In the genomic region with DNA sequence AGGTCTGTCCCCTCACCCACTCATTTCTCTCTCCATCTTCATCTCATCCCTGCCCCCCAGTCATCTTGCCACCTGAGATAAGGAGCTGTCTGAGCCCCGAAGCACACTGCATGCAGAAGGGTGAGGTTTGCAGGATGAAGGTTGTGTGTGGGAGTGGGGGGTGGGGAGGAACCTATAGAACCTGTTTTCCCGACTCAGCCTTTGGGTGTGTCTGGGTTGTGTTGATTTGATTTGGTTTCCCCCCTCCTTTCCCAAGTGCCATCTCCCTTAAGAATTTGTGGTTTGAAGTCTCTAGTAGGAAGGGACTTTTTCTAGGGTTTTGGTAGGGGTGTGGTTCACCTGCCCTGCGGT, we compare ENCODE assay signal across 16 mouse cellular contexts.
DNase-seq lines count a peak whose midpoint lies in the region; ATAC-seq and TF ChIP-seq lines count a peak whose summit lies in the region.
"Had no signal": no experiment of that assay in that cellular context is flagged by ENCODE, and none has a peak within 500 bp of the region (broad histone marks: within the 10 kb centered on the region; RNA-seq: fewer than 3 reads in every experiment).

No protein-coding gene starts in this region.

- DNase-seq in heart, postnatal 0 days (ENCODE audit: low spot score), result no peak
- no peak for DNase-seq in heart, postnatal 14 days
- no peak for DNase-seq in embryonic facial prominence, embryonic 10.5 days (ENCODE audit: low spot score)
- no peak for DNase-seq in limb, embryonic 10.5 days (ENCODE audit: low spot score)
- no peak for DNase-seq in adrenal gland, adult 18-20 months (ENCODE audit: low spot score in 2 of 2)
- no peak for DNase-seq in testis, postnatal 10 days (ENCODE audit: low spot score)
- DNase-seq in thymus, postnatal 4 days, result no peak
- DNase-seq: adrenal gland, postnatal 25 days; liver, postnatal 0 days; thymus, postnatal 14 days had no signal

- H3K4me2 ChIP-seq in heart, postnatal 0 days (ENCODE audit: low read depth, low read length), result no peak overlapping the region
- H3K4me2 ChIP-seq: hindbrain, embryonic 12.5 days; limb, embryonic 13.5 days; neural tube, embryonic 13.5 days had no signal

- no peak for TF ChIP-seq EP300 in heart, postnatal 0 days (IDR thresholded peaks at IDR 0.05; ENCODE audit: low read depth)

- H3K9ac ChIP-seq in heart, postnatal 0 days (replicated peaks; ENCODE audit: low read depth, low read length), result no peak overlapping the region
- H3K9ac ChIP-seq: hindbrain, embryonic 12.5 days; limb, embryonic 13.5 days; liver, postnatal 0 days; neural tube, embryonic 13.5 days had no signal

- H3K27ac ChIP-seq in heart, postnatal 0 days (ENCODE audit: low read depth), result peak overlapping the region; percentile 77
- 0 out of 2 replicates have a peak overlapping the region, but pooled peaks have one; percentile 14 for H3K27ac ChIP-seq in embryonic facial prominence, embryonic 10.5 days (replicated peaks)
- peak overlapping the region; percentile 34 for H3K27ac ChIP-seq in limb, embryonic 10.5 days
- H3K27ac ChIP-seq: forebrain, embryonic 10.5 days; hindbrain, embryonic 12.5 days; left cerebral cortex, adult 2 months; limb, embryonic 13.5 days; neural tube, embryonic 13.5 days had no signal

- H3K36me3 ChIP-seq in heart, postnatal 0 days (replicated peaks; ENCODE audit: control insufficient read depth, insufficient read depth, low read length), result 0 out of 2 replicates have a peak, but pooled peaks cover 9% of the 10 kb centered on the region
- peaks cover 53% of the 10 kb centered on the region for H3K36me3 ChIP-seq in E14TG2a.4 (ENCODE audit: insufficient read depth, low read length)
- H3K36me3 ChIP-seq in embryonic facial prominence, embryonic 10.5 days (replicated peaks), result peaks cover 24% of the 10 kb centered on the region
- H3K36me3 ChIP-seq in limb, embryonic 10.5 days, result peaks cover 36% of the 10 kb centered on the region
- H3K36me3 ChIP-seq: hindbrain, embryonic 12.5 days; neural tube, embryonic 13.5 days had no signal

- peaks cover 42% of the 10 kb centered on the region for H3K4me1 ChIP-seq in heart, postnatal 0 days (ENCODE audit: control insufficient read depth, insufficient read depth)
- H3K4me1 ChIP-seq in E14TG2a.4 (replicated peaks; ENCODE audit: low read depth, low read length), result peaks cover 70% of the 10 kb centered on the region
- H3K4me1 ChIP-seq in embryonic facial prominence, embryonic 10.5 days, result peaks cover 55% of the 10 kb centered on the region
- H3K4me1 ChIP-seq in limb, embryonic 10.5 days, result peaks cover 85% of the 10 kb centered on the region

- H3K4me3 ChIP-seq in heart, postnatal 0 days (ENCODE audit: low read depth, low read length), result no peak overlapping the region
- H3K4me3 ChIP-seq in E14TG2a.4 (replicated peaks; ENCODE audit: low read length), result peak overlapping the region; percentile 14; the same call in 1 of the 2 replicates
- H3K4me3 ChIP-seq in embryonic facial prominence, embryonic 10.5 days, result no peak overlapping the region
- no peak overlapping the region for H3K4me3 ChIP-seq in limb, embryonic 10.5 days
- H3K4me3 ChIP-seq: forebrain, embryonic 10.5 days; hindbrain, embryonic 12.5 days; left cerebral cortex, adult 2 months; limb, embryonic 13.5 days; neural tube, embryonic 13.5 days had no signal

- WGBS in heart, postnatal 0 days, result 49% methylated on average over 3 of the region's 3 CpGs
- 91% methylated on average over 3 of the region's 3 CpGs for WGBS in embryonic facial prominence, embryonic 10.5 days
- 88% methylated on average over 3 of the region's 3 CpGs for WGBS in limb, embryonic 10.5 days

- H3K9me3 ChIP-seq in heart, postnatal 0 days (replicated peaks; ENCODE audit: control insufficient read depth, low read length), result no peaks in the 10 kb centered on the region
- H3K9me3 ChIP-seq in E14TG2a.4 (ENCODE audit: low read length), result peaks cover 18% of the 10 kb centered on the region
- no peaks in the 10 kb centered on the region for H3K9me3 ChIP-seq in embryonic facial prominence, embryonic 10.5 days
- H3K9me3 ChIP-seq in limb, embryonic 10.5 days (replicated peaks), result no peaks in the 10 kb centered on the region
- H3K9me3 ChIP-seq: forebrain, embryonic 10.5 days; hindbrain, embryonic 12.5 days; limb, embryonic 13.5 days; neural tube, embryonic 13.5 days had no signal

- intact Hi-C loops in heart, postnatal 14 days (cut with DNase I), result no loop called here

- TF ChIP-seq CTCF in heart, postnatal 0 days (IDR thresholded peaks at IDR 0.05; ENCODE audit: low read depth), result no peak
- no peak for TF ChIP-seq CTCF in E14TG2a.4 (conservative IDR thresholded peaks at IDR 0.05; ENCODE audit: low read length)

- no peaks in the 10 kb centered on the region for H3K27me3 ChIP-seq in heart, postnatal 0 days (ENCODE audit: control insufficient read depth, insufficient read depth, low read length)
- H3K27me3 ChIP-seq in E14TG2a.4 (ENCODE audit: insufficient read depth, low read length), result no peaks in the 10 kb centered on the region
- H3K27me3 ChIP-seq in embryonic facial prominence, embryonic 10.5 days (replicated peaks; ENCODE audit: low read depth, poor library complexity, severe bottlenecking), result no peaks in the 10 kb centered on the region
- no peaks in the 10 kb centered on the region for H3K27me3 ChIP-seq in limb, embryonic 10.5 days (ENCODE audit: low read depth, poor library complexity, severe bottlenecking)
- H3K27me3 ChIP-seq: hindbrain, embryonic 12.5 days; limb, embryonic 13.5 days; neural tube, embryonic 13.5 days had no signal

- no peak; the same call in 1 of the 2 replicates for ATAC-seq in heart, postnatal 0 days (ENCODE audit: insufficient read depth, low read depth)
- ATAC-seq: liver, postnatal 0 days had no signal

Comparison
In these comparisons a context has a peak if more than half of its experiments do, and no peak if none do; other contexts are left out.
1. H3K27ac ChIP-seq: peak in every context shown above with its lines; median percentile 77 in heart, postnatal 0 days; 34 in limb, embryonic 10.5 days; 14 in embryonic facial prominence, embryonic 10.5 days.